Mouse (Mus musculus): ENCODE results near the gene Tmem132a. TPM values are rescaled to one million over a fixed set of nuclear protein-coding genes. Genes with fewer than 3 reads are reported as not detected.

Tmem132a gene
- polyA plus RNA-seq, 1 experiment from 2014 or later, result 37.0 TPM

- H3K27ac ChIP-seq (replicated peaks in 1 of 2; ENCODE audit: control insufficient read depth in 1 of 2, insufficient read depth in 1 of 2, low read depth in 2 of 2, low read length in 2 of 2), result no peak overlapping the region
- 48% methylated on average over 22 of the region's 24 CpGs for WGBS
- H3K4me3 ChIP-seq (ENCODE audit: control insufficient read depth in 1 of 2, insufficient read depth in 1 of 2, low read depth in 1 of 2, low read length in 2 of 2), result no peak overlapping the region
- H3K9me3 ChIP-seq (ENCODE audit: control insufficient read depth, low read length), result no peaks in the 10 kb centered on the region
- no peak overlapping the region; the same call in 1 of the 2 replicates for H3K9ac ChIP-seq (ENCODE audit: low read length)
- no peaks in the 10 kb centered on the region for H3K36me3 ChIP-seq (ENCODE audit: control insufficient read depth, insufficient read depth, low read length)
- peak overlapping the region; percentile 40 for H3K4me2 ChIP-seq (ENCODE audit: low read length)
- H3K27me3 ChIP-seq (ENCODE audit: control insufficient read depth, insufficient read depth, low read length), result no peaks in the 10 kb centered on the region
- no peak for ATAC-seq (ENCODE audit: insufficient number of reproducible peaks, insufficient read depth, low FRiP score, low read depth)
- peaks cover 3 to 5% of the 10 kb centered on the region in 2 experiments; a peak in 1 of 4 replicates for H3K4me1 ChIP-seq (ENCODE audit: control insufficient read depth in 2 of 2, insufficient read depth in 2 of 2, low read length in 2 of 2)
These were observed 26.8 kb downstream of the Tmem132a start for GRCm38 (mm10) chr19:10842914-10843313.

- no peak overlapping the region for H3K27ac ChIP-seq (replicated peaks in 1 of 2; ENCODE audit: control insufficient read depth in 1 of 2, insufficient read depth in 1 of 2, low read depth in 2 of 2, low read length in 2 of 2)
- WGBS, result 57% methylated on average over 16 of the region's 16 CpGs
- no peak overlapping the region for H3K9ac ChIP-seq (ENCODE audit: low read length)
- 0 out of 2 replicates have a peak overlapping the region, but pooled peaks have one; percentile 12 for H3K4me2 ChIP-seq (ENCODE audit: low read length)
- no peak overlapping the region for H3K4me3 ChIP-seq (ENCODE audit: control insufficient read depth in 1 of 2, insufficient read depth in 1 of 2, low read depth in 1 of 2, low read length in 2 of 2)
- H3K9me3 ChIP-seq (ENCODE audit: control insufficient read depth, low read length), result no peaks in the 10 kb centered on the region
- H3K36me3 ChIP-seq (ENCODE audit: control insufficient read depth, insufficient read depth, low read length), result no peaks in the 10 kb centered on the region
- H3K4me1 ChIP-seq (ENCODE audit: control insufficient read depth in 2 of 2, insufficient read depth in 2 of 2, low read length in 2 of 2), result peaks cover 3 to 5% of the 10 kb centered on the region in 2 experiments; a peak in 1 of 4 replicates
- no peaks in the 10 kb centered on the region for H3K27me3 ChIP-seq (ENCODE audit: control insufficient read depth, insufficient read depth, low read length)
- no peak for ATAC-seq (ENCODE audit: insufficient number of reproducible peaks, insufficient read depth, low FRiP score, low read depth)
These were observed 27.8 kb downstream of the Tmem132a start for GRCm38 (mm10) chr19:10841721-10842626.

- H3K4me3 ChIP-seq (ENCODE audit: control insufficient read depth in 1 of 2, insufficient read depth in 1 of 2, low read depth in 1 of 2, low read length in 2 of 2), result no peak within 1 kb of the TSS
- WGBS, result 76% methylated on average over 15 of the region's 15 CpGs
- H3K27me3 ChIP-seq (ENCODE audit: control insufficient read depth, insufficient read depth, low read length), result no peaks in the 10 kb centered on the region
- H3K36me3 ChIP-seq (ENCODE audit: control insufficient read depth, insufficient read depth, low read length), result no peaks in the 10 kb centered on the region
- H3K9ac ChIP-seq (ENCODE audit: low read length), result no peak within 1 kb of the TSS
- no peak for ATAC-seq (ENCODE audit: insufficient number of reproducible peaks, insufficient read depth, low FRiP score, low read depth)
- no peaks in the 10 kb centered on the region for H3K9me3 ChIP-seq (ENCODE audit: control insufficient read depth, low read length)
- H3K27ac ChIP-seq (replicated peaks in 1 of 2; ENCODE audit: control insufficient read depth in 1 of 2, insufficient read depth in 1 of 2, low read depth in 2 of 2, low read length in 2 of 2), result no peak within 1 kb of the TSS
- H3K4me2 ChIP-seq (ENCODE audit: low read length), result no peak within 1 kb of the TSS
- peaks cover 2 to 3% of the 10 kb centered on the region in 2 experiments; a peak in 1 of 4 replicates for H3K4me1 ChIP-seq (ENCODE audit: control insufficient read depth in 2 of 2, insufficient read depth in 2 of 2, low read length in 2 of 2)
These were observed 30.5 kb downstream of the Tmem132a start, which contains the start of gene Slc15a3 for GRCm38 (mm10) chr19:10839010-10839892. Slc15a3 (plus strand) TSS chr19:10839727.

GRCm38 (mm10) chr19:10835671-10836070, 34.1 kb downstream of the Tmem132a start:
- no peak overlapping the region for H3K4me2 ChIP-seq (ENCODE audit: low read length)
- H3K4me1 ChIP-seq (ENCODE audit: control insufficient read depth in 2 of 2, insufficient read depth in 2 of 2, low read length in 2 of 2), result peaks cover 2 to 5% of the 10 kb centered on the region in 2 experiments; a peak in 3 of 4 replicates
- no peak overlapping the region for H3K4me3 ChIP-seq (ENCODE audit: control insufficient read depth in 1 of 2, insufficient read depth in 1 of 2, low read depth in 1 of 2, low read length in 2 of 2)
- 37% methylated on average over 3 of the region's 3 CpGs for WGBS
- no peaks in the 10 kb centered on the region for H3K27me3 ChIP-seq (ENCODE audit: control insufficient read depth, insufficient read depth, low read length)
- H3K36me3 ChIP-seq (ENCODE audit: control insufficient read depth, insufficient read depth, low read length), result no peaks in the 10 kb centered on the region
- H3K9ac ChIP-seq (ENCODE audit: low read length), result no peak overlapping the region
- H3K9me3 ChIP-seq (ENCODE audit: control insufficient read depth, low read length), result no peaks in the 10 kb centered on the region
- H3K27ac ChIP-seq (replicated peaks in 1 of 2; ENCODE audit: control insufficient read depth in 1 of 2, insufficient read depth in 1 of 2, low read depth in 2 of 2, low read length in 2 of 2), result no peak overlapping the region
- ATAC-seq (ENCODE audit: insufficient number of reproducible peaks, insufficient read depth, low FRiP score, low read depth), result no peak

GRCm38 (mm10) chr19:10833611-10834010, 36.1 kb downstream of the Tmem132a start:
- Histone ChIP-seq H3K4me2 (ENCODE audit: low read length) (no peak overlapping the region), H3K27me3 (ENCODE audit: control insufficient read depth, insufficient read depth, low read length) (no peaks in the 10 kb centered on the region), H3K4me3 (ENCODE audit: control insufficient read depth in 1 of 2, insufficient read depth in 1 of 2, low read depth in 1 of 2, low read length in 2 of 2) (no peak overlapping the region), H3K9me3 (ENCODE audit: control insufficient read depth, low read length) (no peaks in the 10 kb centered on the region), H3K36me3 (ENCODE audit: control insufficient read depth, insufficient read depth, low read length) (no peaks in the 10 kb centered on the region), H3K27ac (replicated peaks in 1 of 2; ENCODE audit: control insufficient read depth in 1 of 2, insufficient read depth in 1 of 2, low read depth in 2 of 2, low read length in 2 of 2) (no peak overlapping the region), H3K4me1 (ENCODE audit: control insufficient read depth in 2 of 2, insufficient read depth in 2 of 2, low read length in 2 of 2) (peaks cover 2 to 5% of the 10 kb centered on the region in 2 experiments; a peak in 3 of 4 replicates), H3K9ac (ENCODE audit: low read length) (no peak overlapping the region)
- WGBS, result 74% methylated on average over 3 of the region's 3 CpGs
- ATAC-seq (ENCODE audit: insufficient number of reproducible peaks, insufficient read depth, low FRiP score, low read depth), result no peak

- no peak for ATAC-seq (ENCODE audit: insufficient number of reproducible peaks, insufficient read depth, low FRiP score, low read depth)
- 42% methylated on average over 3 of the region's 3 CpGs for WGBS
These were observed 37.7 kb downstream of the Tmem132a start for GRCm38 (mm10) chr19:10832030-10832429.

GRCm38 (mm10) chr19:10831424-10831823, 38.3 kb downstream of the Tmem132a start:
- Histone ChIP-seq H3K27me3 (ENCODE audit: control insufficient read depth, insufficient read depth, low read length) (no peaks in the 10 kb centered on the region), H3K27ac (replicated peaks in 1 of 2; ENCODE audit: control insufficient read depth in 1 of 2, insufficient read depth in 1 of 2, low read depth in 2 of 2, low read length in 2 of 2) (no peak overlapping the region), H3K4me3 (ENCODE audit: control insufficient read depth in 1 of 2, insufficient read depth in 1 of 2, low read depth in 1 of 2, low read length in 2 of 2) (no peak overlapping the region), H3K9me3 (ENCODE audit: control insufficient read depth, low read length) (no peaks in the 10 kb centered on the region), H3K9ac (ENCODE audit: low read length) (no peak overlapping the region), H3K4me1 (ENCODE audit: control insufficient read depth in 2 of 2, insufficient read depth in 2 of 2, low read length in 2 of 2) (peaks cover 2 to 5% of the 10 kb centered on the region in 2 experiments; a peak in 3 of 4 replicates), H3K4me2 (ENCODE audit: low read length) (no peak overlapping the region), H3K36me3 (ENCODE audit: control insufficient read depth, insufficient read depth, low read length) (no peaks in the 10 kb centered on the region)
- no peak for ATAC-seq (ENCODE audit: insufficient number of reproducible peaks, insufficient read depth, low FRiP score, low read depth)
- 5% methylated on average over 5 of the region's 5 CpGs for WGBS

More at GRCm38 (mm10) chr19:10832030-10832429, 37.7 kb downstream of the Tmem132a start:
- Histone ChIP-seq H3K9me3 (ENCODE audit: control insufficient read depth, low read length) (no peaks in the 10 kb centered on the region), H3K9ac (ENCODE audit: low read length) (no peak overlapping the region), H3K4me3 (ENCODE audit: control insufficient read depth in 1 of 2, insufficient read depth in 1 of 2, low read depth in 1 of 2, low read length in 2 of 2) (no peak overlapping the region), H3K27ac (replicated peaks in 1 of 2; ENCODE audit: control insufficient read depth in 1 of 2, insufficient read depth in 1 of 2, low read depth in 2 of 2, low read length in 2 of 2) (no peak overlapping the region), H3K27me3 (ENCODE audit: control insufficient read depth, insufficient read depth, low read length) (no peaks in the 10 kb centered on the region), H3K36me3 (ENCODE audit: control insufficient read depth, insufficient read depth, low read length) (no peaks in the 10 kb centered on the region), H3K4me1 (ENCODE audit: control insufficient read depth in 2 of 2, insufficient read depth in 2 of 2, low read length in 2 of 2) (peaks cover 2 to 5% of the 10 kb centered on the region in 2 experiments; a peak in 3 of 4 replicates), H3K4me2 (ENCODE audit: low read length) (no peak overlapping the region)

Measured in heart, embryonic 14.5 days (tissue).